Mouse (Mus musculus) ES-CJ7 (cell line): ENCODE data around the gene Pcdh15.
A peak's percentile ranks its signal among the peaks of the same experiment; 100 is the strongest.

ENCODE experiments used
- DNase-seq: peaks from one replicate; pipeline ENCODE4 v3.0.0; 2011; ENCODE audit warnings: low read depth, low spot score

Gene Pcdh15

GRCm38 (mm10) chr10:74538371-74538770, 1439.2 kb downstream of the Pcdh15 start:
- no peak for DNase-seq

- no peak for DNase-seq
Measured at GRCm38 (mm10) chr10:74555326-74555725, 1456.2 kb downstream of the Pcdh15 start.

GRCm38 (mm10) chr10:74569603-74570002, 1470.5 kb downstream of the Pcdh15 start:
- DNase-seq = no peak

GRCm38 (mm10) chr10:74579924-74580323, 1480.8 kb downstream of the Pcdh15 start:
- DNase-seq = no peak

- DNase-seq = no peak
Measured at GRCm38 (mm10) chr10:74591799-74592198, 1492.7 kb downstream of the Pcdh15 start.

- DNase-seq = no peak
Measured at GRCm38 (mm10) chr10:74607683-74608082, 1508.5 kb downstream of the Pcdh15 start.

GRCm38 (mm10) chr10:74621837-74622236, 1522.7 kb downstream of the Pcdh15 start:
- DNase-seq = no peak

GRCm38 (mm10) chr10:74625715-74626114, 1526.6 kb downstream of the Pcdh15 start:
- DNase-seq = no peak

GRCm38 (mm10) chr10:74626596-74626995, 1527.5 kb downstream of the Pcdh15 start:
- DNase-seq = no peak

GRCm38 (mm10) chr10:74631314-74631713, 1532.2 kb downstream of the Pcdh15 start:
- no peak for DNase-seq

GRCm38 (mm10) chr10:74637040-74637439, 1537.9 kb downstream of the Pcdh15 start:
- DNase-seq = no peak

GRCm38 (mm10) chr10:74642125-74642524, 1543.0 kb downstream of the Pcdh15 start:
- peak; percentile 44 for DNase-seq

- no peak for DNase-seq
Measured at GRCm38 (mm10) chr10:74663171-74663570, 1564.0 kb downstream of the Pcdh15 start.

- no peak for DNase-seq
Measured at GRCm38 (mm10) chr10:74680016-74680491, 1580.9 kb downstream of the Pcdh15 start.

- no peak for DNase-seq
Measured at GRCm38 (mm10) chr10:74680559-74680958, 1581.4 kb downstream of the Pcdh15 start.
